Mouse (Mus musculus) forebrain, embryonic 14.5 days (tissue): ENCODE data around the gene Fam217a. TPM values are rescaled to one million over a fixed set of nuclear protein-coding genes. Genes with fewer than 3 reads are reported as not detected.

ENCODE experiments used
- polyA plus RNA-seq: library from polyadenylated mRNA; unstranded; fragments of >200 nt; fragmentation: Nextera tagmentation; extraction: Ambion mirVana; gene quantifications from 2 replicates; pipeline ENCODE4 v1.2.1, GENCODE M21; 2014

Fam217a gene
- polyA plus RNA-seq, 1 experiment from 2014 or later, result 0.79 TPM

Other genes with a start within 250 kb of the Fam217a start
- not detected in 2 replicates for gene Fam50b, start 189.5 kb downstream of the Fam217a start, polyA plus RNA-seq
- gene Prpf4b, start 49.0 kb downstream of the Fam217a start, polyA plus RNA-seq, result 64.6 and 74.8 TPM in 2 replicates
- not detected in 2 replicates for gene 4933417A18Rik, start 99 bp upstream of the Fam217a start, polyA plus RNA-seq
- gene Eci3, start 39.5 kb upstream of the Fam217a start, polyA plus RNA-seq, result 0.19 and 0.30 TPM in 2 replicates
- 139 and 158 TPM in 2 replicates for gene Eci2, start 102.8 kb upstream of the Fam217a start, polyA plus RNA-seq